Mouse (Mus musculus) bone marrow macrophage, adult 2 months (primary cell): ENCODE measurements around the gene Cox8b.

Source experiments
- CTCF ChIP-seq: IDR thresholded peaks from 2 replicates; pipeline ENCODE4 v1.5.1; 2012; ENCODE audit warnings: low read depth, mild to moderate bottlenecking, low read length, moderate library complexity
- POLR2A ChIP-seq: IDR thresholded peaks from 2 replicates; pipeline ENCODE4 v1.6.1; 2012; ENCODE audit warnings: mild to moderate bottlenecking, low read depth, low read length, borderline replicate concordance

GRCm38 (mm10) chr7:140948161-140948560 is 47.9 kb upstream of the Cox8b start:
- TF ChIP-seq POLR2A (no peak), CTCF (no peak)
